Mouse (Mus musculus) neutrophil, adult 5-6 weeks (primary cell): Measurements from ENCODE around the gene Tbc1d12. TPM values are rescaled to one million over a fixed set of nuclear protein-coding genes. Genes with fewer than 3 reads are reported as not detected.
"Not testable (repeated sequence)": the region's sequence is repeated elsewhere in the genome, so short reads cannot be mapped to it uniquely, and the experiment has no call there.

Experiments
- ATAC-seq: fragments of 151-379, 151-347 bp; 2 replicates; pipeline ENCODE4 v1.8.0; 2017; ENCODE audit warnings: mild to moderate bottlenecking, moderate TSS enrichment; ENCODE audit not compliant: insufficient number of reproducible peaks, poor library complexity, low FRiP score, severe bottlenecking; ENCODE audit errors: extremely low read depth
- total RNA-seq: library from RNA; stranded (forward); fragments of 200-1000 nt; gene quantifications from 2 replicates; pipeline ENCODE4 v1.2.3, GENCODE M21; 2017

Tbc1d12 gene
- 3.8 and 4.1 TPM in 2 replicates for total RNA-seq

- peak; percentile 90 for ATAC-seq
Measured at GRCm38 (mm10) chr19:38836438-38837170, at the start of gene Tbc1d12. Tbc1d12 (plus strand) TSS chr19:38836579.

GRCm38 (mm10) chr19:38787756-38788155, 48.6 kb upstream of the Tbc1d12 start:
- ATAC-seq, result no peak

- ATAC-seq, result no peak
Measured at GRCm38 (mm10) chr19:38793563-38794045, 42.8 kb upstream of the Tbc1d12 start.

- ATAC-seq, result no peak
Measured at GRCm38 (mm10) chr19:38796546-38796945, 39.8 kb upstream of the Tbc1d12 start.

GRCm38 (mm10) chr19:38798291-38798690, 38.1 kb upstream of the Tbc1d12 start:
- no peak for ATAC-seq

GRCm38 (mm10) chr19:38798801-38799200, 37.6 kb upstream of the Tbc1d12 start:
- no peak for ATAC-seq

- ATAC-seq, result no peak
Measured at GRCm38 (mm10) chr19:38818191-38818590, 18.2 kb upstream of the Tbc1d12 start.

- peak; percentile 92 for ATAC-seq
Measured at GRCm38 (mm10) chr19:38818766-38819426, 17.5 kb upstream of the Tbc1d12 start, which contains the start of gene Noc3l. Noc3l (minus strand) TSS chr19:38819237.

- ATAC-seq, result no peak
Measured at GRCm38 (mm10) chr19:38819427-38819802, 17.0 kb upstream of the Tbc1d12 start.

GRCm38 (mm10) chr19:38820186-38820804, 16.1 kb upstream of the Tbc1d12 start:
- no peak for ATAC-seq

- no peak for ATAC-seq
Measured at GRCm38 (mm10) chr19:38833224-38833623, 3.2 kb upstream of the Tbc1d12 start.

GRCm38 (mm10) chr19:38836084-38836437, 318 bp upstream of the Tbc1d12 start:
- ATAC-seq, result no peak

- no peak for ATAC-seq
Measured at GRCm38 (mm10) chr19:38837171-38837641, 827 bp downstream of the Tbc1d12 start.

GRCm38 (mm10) chr19:38844817-38845216, 8.4 kb downstream of the Tbc1d12 start:
- ATAC-seq, result no peak

- no peak for ATAC-seq
Measured at GRCm38 (mm10) chr19:38846373-38846772, 10.0 kb downstream of the Tbc1d12 start.

- ATAC-seq, result no peak
Measured at GRCm38 (mm10) chr19:38858224-38858623, 21.8 kb downstream of the Tbc1d12 start.

GRCm38 (mm10) chr19:38862523-38862922, 26.1 kb downstream of the Tbc1d12 start:
- no peak for ATAC-seq

GRCm38 (mm10) chr19:38874825-38875224, 38.4 kb downstream of the Tbc1d12 start:
- ATAC-seq, result not testable (repeated sequence)

- no peak for ATAC-seq
Measured at GRCm38 (mm10) chr19:38880300-38880699, 43.9 kb downstream of the Tbc1d12 start.
